Mouse (Mus musculus): ENCODE results near the gene Tpra1.

The Tpra1 gene

DNA sequence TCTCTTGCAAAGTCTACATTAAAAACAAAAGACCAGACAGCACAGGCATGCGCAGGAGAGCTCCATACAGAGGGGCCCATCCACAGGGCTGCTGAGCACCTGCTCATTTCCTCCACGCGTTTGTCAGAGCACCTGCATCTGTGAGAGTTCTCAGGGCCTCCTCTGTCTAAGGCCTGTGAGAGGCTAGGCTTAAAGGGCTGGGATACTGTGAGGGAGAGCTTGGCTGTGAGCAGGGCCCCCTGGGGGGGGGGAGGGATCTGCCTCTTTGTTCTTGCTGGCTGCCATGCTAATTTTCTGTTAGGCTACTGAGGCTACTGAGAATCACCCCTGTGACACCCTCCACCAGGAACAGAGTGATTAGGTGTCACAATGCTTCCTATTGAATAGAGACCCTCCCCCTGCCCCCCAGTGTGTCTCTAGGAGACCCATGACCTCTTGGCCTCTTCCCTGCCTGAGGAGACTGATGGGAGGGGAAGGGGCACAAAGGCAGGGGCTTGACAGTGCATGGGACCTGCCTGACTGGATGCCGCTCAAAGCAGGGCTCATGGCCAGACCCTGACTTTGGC lies 23.7 kb downstream of the Tpra1 start:
- no peak for DNase-seq (ENCODE audit: low read depth in 2 of 2, low spot score in 2 of 2)

DNA sequence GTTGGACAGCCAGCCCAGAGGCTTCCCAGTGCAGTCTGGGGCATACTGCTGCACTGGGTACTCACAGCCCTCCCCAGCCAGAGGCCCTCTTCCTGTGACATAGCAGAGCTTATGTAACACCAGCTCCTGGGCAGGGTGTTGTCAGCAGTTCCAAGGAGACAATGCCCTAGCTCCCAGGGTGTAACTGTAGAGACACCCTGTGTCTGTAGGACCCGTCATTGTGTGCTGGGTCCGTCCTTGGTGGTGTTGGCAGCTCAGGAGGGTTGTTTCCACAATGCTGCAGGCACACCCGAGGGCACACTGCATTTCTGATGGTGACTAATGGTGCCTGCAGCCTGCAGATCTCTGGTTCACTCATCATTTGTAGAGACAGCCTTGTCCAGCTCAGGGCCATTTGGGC lies 24.8 kb downstream of the Tpra1 start:
- no peak for DNase-seq (ENCODE audit: low read depth in 2 of 2, low spot score in 2 of 2)

DNA sequence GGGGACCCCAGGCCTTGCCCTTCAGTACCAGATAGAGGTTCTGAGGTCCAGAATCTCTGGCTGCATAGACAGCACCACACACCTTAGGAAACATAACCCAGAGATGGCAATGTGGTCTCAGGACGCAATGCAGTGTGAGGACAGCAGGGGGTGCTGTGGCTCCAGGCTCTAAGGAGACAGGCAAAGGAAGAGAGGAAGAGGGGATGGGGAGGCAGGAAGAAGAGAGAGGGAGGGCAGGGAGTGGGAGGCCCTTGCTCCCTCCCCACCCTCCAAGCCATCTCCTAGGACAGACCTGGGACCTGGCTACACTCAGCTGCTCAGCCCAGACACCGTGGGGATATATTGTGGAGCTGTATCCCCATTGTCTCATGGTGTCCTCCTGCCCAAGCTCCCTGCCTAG lies 25.5 kb downstream of the Tpra1 start:
- peak; percentile 51 to 58 for DNase-seq (ENCODE audit: low read depth in 2 of 2, low spot score in 2 of 2)

DNA sequence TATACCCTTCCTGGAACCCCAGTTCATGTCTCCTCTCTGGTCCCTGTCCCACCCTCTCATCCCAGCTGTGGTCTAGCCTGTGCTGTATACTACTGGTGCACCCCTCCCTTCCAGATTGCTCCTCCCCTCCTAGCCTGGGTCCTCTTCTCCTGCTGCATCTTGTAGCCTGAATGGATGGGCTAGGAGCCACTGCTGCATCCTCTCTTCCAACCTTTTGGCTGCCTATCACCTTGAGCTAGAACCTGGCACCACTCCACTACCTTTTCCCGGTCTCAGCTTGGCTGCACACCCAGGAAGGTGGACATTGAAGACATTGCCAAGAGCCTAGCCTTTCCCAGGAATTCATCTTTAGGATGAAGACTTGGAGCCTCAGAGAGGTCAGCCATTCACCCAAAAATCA lies 26.0 kb downstream of the Tpra1 start:
- no peak for DNase-seq (ENCODE audit: low read depth in 2 of 2, low spot score in 2 of 2)

DNA sequence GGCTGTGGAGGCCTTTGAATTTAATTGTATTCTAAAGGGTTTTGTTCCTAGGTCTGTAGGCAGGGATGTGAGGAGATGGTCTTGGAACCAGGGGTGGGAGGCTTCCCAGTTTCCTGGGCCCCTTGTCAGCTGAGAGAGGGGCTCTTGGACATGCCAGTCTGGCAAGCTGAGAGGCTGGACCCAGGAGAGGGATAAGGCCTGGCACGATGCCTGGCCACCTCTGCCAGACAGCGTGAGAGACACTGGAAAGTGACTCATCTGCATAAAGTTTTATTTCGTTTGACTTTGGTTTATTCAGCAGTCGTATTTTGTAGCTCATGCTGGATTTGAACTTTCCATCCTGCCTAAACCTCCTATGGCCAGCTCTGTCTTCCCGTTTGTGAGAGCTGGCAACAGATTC lies 26.5 kb downstream of the Tpra1 start:
- no peak for DNase-seq (ENCODE audit: low read depth in 2 of 2, low spot score in 2 of 2)

DNA sequence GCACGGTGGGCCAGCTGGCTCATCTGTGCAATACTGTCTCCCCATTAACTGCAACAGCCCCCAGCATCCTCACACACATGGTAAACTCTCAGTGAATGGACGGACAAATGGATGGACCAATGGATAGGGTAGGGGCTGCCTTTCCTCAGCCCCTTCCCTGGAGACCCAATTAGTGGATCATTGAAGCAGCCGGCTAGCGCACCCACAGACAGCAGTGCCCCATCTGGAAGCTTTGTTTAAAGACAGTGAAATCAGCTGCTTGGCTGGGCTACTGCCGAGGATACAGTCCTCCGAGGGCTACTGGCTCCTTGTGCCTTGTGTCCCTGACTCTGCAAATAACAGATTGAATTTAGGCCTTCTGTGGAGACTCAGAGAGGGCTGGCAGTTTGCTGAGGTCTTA lies 27.4 kb downstream of the Tpra1 start:
- no peak for DNase-seq (ENCODE audit: low read depth in 2 of 2, low spot score in 2 of 2)

DNA sequence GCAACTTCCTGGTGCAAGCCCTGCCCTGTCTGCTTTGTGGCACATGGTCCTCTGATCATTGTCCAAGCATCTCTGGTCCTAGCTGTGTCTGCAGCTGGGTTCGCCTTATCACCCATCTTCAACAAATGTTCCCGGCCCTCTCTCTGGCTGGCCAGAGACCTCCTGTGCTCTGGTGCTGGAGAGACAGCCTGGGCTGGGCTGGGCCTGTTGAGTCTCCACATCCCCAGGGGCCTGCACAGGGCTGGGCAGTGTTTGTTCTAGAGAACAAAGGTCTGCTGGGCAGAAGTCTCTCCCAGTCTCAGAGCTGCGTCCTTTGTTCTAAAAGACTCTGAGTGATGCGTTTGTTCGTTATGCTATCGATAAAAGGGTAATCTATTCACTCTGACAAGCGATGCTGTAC lies 28.0 kb downstream of the Tpra1 start:
- no peak for DNase-seq (ENCODE audit: low read depth in 2 of 2, low spot score in 2 of 2)

DNA sequence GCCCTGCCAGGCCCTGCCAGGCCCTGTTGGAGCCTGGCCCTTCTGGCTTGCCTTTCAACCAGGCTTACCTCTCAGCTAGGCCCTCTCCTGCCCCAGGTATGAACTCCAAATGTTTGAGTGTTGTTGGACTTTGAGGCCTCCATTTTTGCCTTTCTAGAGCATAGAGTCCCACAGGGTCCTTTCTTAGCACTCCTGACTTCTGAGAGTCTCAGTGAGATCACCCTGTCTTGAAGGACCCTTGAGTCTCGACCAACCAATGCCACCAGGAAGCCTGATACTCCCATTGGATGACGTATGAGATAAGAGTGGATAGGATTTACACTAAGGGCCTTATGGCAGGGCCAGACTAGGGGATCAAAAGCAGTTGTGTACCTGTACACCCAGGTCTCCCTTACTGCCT lies 29.4 kb downstream of the Tpra1 start:
- no peak for DNase-seq (ENCODE audit: low read depth in 2 of 2, low spot score in 2 of 2)

DNA sequence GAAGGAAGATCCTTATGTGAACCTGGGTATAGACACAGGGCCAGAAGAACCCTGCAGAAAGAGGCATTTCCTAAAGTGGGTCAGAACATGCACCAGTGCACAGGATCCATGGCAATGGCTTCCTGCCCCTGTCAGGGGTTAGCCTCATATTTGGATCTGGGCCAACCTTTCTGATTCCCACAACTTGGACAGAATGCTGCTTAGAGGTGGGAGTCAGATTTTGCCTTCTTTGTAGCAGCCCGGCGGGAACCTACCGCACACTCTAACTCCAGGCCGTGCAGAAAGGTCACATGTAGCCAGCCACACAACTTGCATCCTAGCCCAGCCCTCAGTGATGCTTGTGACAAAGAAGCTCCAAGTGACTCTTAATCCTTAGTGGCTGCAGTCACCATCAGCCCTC lies 32.1 kb downstream of the Tpra1 start:
- DNase-seq (ENCODE audit: low read depth in 2 of 2, low spot score in 2 of 2), result no peak

DNA sequence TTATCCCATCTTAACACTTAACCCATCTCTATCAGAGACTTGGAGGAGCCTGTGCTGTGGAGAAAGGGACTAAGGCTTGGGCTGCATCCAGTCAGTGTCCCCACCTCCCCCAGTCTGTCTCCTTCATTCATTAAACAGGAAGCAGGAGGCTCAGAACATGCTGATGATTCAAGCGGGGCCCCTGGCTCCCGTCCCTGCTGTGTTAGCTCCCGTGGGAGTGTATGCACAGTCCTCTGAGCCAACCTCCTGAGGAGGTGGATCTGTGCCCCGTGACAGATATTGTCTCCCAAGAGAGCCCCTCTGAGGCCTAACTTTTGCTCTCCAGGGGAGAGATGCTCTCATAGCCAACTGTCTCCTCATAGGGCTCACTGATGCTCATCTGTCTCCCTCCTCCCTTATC lies 32.8 kb downstream of the Tpra1 start:
- no peak for DNase-seq (ENCODE audit: low read depth in 2 of 2, low spot score in 2 of 2)

DNA sequence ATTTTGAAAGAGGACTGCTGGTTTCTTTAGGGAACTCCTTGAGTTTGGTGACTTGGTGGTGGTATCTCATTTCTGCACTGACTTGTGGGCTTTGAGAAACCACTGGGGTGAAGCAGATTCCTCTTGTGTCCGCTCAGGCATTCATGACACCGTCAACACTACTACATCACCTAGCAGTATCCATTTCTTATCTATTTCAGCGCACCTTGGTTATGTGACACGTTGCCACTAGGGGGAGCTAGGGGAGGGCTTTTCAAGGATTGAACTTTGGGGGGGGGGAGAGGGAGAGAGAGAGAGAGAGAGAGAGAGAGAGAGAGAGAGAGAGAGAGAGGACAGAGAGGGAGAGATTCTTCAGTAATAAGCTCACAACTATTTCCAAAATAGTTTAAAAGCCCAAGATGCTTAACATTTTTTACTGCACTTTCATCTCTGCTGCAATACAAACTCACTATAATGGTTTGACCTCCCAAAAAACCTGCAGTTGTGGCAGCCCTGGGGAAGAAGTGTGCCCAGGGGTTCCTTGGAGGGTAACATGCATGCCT lies 33.8 kb downstream of the Tpra1 start:
- DNase-seq (ENCODE audit: low read depth in 2 of 2, low spot score in 2 of 2), result peak in 1 of 2 experiments; percentile 25

DNA sequence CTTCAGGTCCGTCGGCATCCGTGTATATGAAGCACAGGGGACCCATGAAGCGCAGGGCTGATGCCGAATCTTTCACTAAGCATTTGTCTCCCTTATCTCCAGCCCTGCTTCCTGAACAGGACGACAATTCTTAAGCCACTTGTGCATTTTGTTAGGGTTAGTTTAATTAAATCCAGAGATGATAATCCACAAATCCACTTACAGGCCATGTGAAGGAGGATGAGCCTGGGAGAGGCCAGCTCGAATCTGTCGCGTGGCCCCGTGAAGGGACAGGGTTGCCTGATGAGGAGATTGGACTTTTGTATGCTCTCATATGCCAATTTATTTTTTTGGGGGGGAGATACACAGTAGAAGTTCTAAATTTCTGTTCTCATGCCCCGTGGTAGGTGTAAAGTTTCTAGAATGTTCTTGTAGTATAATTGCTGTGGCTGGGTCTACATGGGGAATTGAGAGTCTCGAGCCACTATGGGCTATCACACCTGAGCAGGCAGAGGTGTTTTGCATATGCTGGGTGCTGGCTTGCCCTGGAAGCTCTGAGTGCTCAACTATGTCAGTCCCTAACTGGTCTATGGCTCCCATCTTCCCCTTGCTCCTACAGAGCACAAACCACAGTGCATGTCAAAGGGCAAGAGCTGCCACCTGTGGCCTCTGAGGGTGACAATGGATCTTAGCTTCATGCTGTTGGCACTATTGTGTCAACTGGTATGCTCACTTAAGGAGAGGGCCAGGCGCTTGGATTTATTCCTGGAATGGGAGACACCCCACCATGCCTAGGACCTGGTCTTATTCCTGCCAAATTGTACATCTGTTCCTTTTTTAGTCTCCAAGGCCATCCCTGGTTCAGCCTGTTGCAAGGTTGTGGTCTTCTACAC lies 34.5 kb downstream of the Tpra1 start:
- no peak for DNase-seq (ENCODE audit: low read depth in 2 of 2, low spot score in 2 of 2)

DNA sequence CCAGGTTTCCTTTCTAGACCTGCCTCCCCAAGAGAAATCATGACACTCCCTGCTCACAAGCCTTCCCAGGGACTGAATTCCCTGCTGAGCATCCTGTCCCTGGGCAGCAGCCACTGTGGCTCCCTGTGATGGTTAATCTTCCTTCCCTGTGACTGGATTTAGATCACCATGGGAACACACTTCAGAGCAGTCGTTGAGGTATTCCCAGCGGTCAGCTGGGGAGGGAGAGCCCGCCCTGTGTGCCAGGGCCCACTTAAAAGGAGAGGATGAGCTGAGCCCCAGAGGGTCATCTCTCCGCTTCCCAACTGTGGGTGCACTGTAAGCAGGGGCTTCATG lies 35.1 kb downstream of the Tpra1 start:
- no peak for DNase-seq (ENCODE audit: low read depth in 2 of 2, low spot score in 2 of 2)

DNA sequence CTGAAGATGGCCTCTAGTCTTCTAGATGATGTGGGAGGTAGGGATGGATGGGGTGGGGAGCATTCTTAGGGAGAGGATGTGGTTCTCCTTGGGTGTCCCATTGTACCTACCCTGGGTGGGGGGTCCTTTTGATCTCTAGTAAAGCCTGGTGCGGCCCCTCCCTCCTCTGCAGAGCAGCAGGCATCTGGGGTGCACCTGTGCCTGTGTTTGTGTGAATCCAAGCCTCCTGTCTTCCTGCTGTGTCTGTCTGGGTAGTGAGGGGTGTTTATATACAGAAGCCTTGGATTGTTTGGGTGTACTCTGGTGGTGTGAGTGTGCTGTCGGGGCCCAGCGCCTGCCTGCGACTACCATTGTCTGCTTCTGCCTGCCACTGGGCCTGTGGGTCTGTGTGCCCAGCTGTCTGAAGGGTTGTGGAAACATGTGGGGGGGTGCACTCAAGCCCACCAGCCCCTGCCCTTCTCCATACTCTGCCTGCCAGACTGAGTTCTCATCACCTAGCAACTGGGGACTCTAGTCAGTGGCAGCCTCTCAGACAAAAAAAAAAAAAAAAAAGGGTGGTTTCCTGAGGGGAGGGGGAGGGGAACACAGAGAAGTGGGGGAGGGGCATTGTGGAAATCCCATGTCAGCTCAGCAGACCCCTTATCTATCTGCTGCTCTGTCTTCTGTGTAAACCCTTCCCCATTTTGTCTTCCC lies 36.1 kb downstream of the Tpra1 start:
- no peak for DNase-seq (ENCODE audit: low read depth in 2 of 2, low spot score in 2 of 2)

DNA sequence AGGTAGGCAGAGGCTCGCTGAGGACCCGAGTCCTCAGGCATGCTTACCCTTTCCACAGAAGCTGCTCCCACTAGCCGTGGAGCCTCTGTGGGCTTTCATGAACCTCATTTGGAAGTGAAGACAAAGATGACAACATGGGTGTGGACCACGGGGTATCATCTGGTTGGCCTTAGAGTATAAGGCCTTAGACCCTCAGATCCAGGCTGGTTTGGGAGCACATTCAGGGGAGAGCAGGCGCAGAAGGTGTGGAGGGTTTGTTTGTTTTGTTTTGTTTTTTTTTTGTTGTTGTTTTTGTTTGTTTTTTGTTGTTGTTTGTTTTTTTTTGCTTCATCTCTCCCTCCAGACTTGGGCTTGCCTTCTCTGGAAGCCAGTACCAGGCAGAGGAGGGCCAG lies 36.6 kb downstream of the Tpra1 start:
- DNase-seq (ENCODE audit: low read depth in 2 of 2, low spot score in 2 of 2), result no peak

DNA sequence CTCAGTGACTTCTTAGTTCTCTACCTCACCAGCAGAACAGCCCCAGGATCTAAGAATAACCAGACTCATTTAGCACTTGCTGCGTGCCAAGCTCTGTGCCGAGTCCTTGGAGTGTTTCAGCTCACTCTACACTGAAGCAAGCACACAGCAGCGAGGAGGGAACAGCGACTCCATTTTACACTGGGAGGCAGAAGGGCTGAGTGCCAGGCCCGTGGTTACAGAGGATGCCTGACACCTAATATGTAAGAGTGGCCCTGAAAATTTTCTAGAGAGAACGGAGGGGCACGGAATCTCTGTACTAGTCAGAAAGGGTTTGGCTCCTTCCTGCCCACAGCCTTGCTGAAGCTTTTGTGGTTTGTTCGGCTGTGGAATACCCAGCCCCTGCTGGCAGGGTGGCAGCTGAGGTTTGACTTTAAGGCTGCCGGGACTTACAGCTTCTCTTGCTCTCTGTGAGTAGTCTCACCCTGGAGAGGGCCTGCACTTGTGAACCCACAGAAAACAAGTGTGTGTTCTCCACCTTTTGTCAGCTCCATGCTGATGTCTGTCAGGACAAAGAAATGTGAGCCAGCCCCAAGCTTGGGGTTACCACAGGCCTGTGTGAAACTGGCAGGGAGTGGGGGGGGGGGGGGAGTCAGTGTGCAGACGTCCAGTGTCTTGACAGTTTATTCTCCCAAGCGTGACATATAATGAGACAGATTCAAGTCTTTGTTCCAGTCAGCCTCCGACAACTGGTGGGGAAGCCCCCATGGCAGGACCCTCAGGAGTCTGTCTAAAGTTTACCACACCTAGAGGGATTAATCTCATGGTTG lies 37.4 kb downstream of the Tpra1 start:
- peak; percentile 41 to 49 for DNase-seq (ENCODE audit: low read depth in 2 of 2, low spot score in 2 of 2)

DNA sequence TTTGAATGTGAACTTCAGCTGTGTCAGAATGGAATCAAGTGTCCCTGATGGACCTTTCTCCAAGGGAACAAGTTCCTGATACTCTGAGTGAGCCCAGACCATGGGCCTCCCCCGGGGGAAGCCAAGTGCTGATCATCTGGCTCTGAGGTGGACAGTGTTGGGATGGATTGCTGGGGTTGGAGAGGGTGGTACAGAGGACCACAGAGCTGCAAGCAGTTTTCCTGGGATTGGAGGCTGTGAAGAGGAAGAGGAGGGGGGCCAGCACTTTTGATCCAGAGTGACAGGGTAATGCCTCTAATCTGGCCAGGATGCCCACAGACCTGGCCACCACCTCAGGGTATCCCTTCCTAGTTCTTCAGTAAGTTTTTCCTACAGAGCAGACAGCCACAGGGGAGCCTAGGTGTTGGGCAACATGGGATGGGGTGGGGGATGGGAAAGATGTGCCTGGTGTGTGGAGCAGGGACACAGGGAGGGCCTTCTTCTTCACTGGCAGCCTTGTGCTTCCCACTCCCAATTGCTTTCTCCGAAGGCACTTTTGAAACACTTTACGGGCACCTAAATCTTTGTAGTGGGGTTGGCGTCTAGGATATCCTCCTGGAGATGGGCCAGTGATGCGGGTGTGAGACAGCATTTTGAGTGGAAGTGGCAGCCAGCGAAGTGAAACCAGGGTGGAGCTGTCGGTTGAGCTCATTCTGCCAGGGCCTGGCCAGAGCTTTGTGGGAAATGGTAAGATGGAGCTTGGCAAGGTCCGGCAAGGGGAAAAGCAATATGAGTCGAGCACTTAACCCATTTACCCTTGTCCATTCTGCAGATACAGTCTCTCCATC lies 38.3 kb downstream of the Tpra1 start:
- DNase-seq (ENCODE audit: low read depth in 2 of 2, low spot score in 2 of 2), result no peak

DNA sequence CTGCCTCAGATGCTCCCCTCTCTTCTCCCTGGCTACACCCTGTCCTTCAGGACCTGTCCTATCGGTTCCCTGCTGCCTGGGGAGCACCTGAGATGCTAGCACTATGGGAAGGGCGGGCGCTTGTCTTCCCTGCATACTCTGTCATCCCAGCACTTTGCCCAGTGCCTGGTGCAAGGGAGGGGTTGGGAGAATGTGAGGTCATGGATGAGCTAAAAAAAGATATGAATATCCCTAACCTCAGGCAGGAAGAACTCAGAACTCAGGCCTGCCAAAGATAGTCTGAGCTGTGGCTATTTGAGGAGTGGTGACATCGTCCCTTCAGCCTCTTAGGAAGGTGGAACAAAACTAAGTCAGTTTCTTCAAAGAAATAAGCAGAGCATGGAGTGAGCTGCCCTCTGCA lies 39.6 kb downstream of the Tpra1 start:
- no peak for DNase-seq (ENCODE audit: low read depth in 2 of 2, low spot score in 2 of 2)

DNA sequence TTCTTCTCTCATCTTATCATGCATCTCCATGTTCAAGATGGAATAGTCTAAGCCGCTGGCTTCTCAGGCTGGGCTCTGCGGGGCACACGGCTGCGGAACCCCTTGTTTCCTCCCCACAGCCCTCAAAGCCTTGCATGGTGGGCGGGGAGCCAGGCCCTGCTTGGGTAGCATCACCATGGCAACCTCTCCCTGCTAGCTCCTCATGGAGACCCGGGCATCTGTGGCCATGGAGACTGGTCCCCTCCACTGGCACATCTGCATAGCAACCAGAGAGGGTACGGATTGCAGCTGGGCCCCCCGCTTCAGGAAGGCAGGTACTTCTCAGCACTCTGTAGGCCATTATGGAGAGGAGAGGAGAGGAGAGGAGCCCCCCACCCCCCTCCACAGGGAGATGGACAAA lies 40.5 kb downstream of the Tpra1 start:
- no peak for DNase-seq (ENCODE audit: low read depth in 2 of 2, low spot score in 2 of 2)

DNA sequence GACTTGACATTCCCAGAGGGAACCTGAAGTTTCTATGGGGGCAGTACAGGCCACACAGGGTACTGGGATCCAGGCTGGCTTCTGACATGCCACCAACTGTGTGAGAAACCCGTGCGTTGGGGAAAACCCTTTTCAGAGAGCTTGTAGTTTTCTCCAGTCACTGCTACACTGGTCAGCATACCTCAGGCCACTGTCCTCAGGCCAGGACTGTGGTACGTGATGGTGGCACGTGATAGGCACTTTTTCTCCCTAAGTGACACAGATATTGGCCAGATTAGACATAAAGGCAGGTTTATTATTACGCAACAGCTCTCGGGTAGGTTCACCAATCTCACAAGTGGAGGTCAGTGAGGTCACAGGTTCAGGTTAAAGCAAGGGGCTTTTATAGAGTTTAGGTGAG lies 41.6 kb downstream of the Tpra1 start:
- DNase-seq (ENCODE audit: low read depth in 2 of 2, low spot score in 2 of 2), result no peak

DNA sequence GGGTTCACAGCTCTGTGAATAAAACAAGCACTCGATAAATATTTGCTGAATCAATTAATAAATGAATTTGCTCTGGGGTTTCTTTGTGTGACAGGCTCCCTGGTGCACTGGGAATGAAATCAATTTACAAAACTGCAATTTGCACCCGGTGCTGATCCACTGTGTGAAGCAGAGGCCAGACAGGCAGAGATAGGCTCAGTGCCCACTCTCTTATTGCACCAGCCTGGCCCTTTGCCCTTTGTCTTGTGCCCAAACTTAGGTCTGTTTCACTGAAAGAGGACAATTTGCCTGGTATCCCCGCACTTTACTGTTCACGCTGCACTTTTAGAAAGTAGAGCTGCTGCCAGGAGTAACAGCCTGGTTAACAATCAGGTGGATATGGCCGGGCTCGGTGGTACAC lies 44.4 kb downstream of the Tpra1 start:
- DNase-seq (ENCODE audit: low read depth in 2 of 2, low spot score in 2 of 2), result no peak
